Mouse (Mus musculus) embryonic facial prominence, embryonic 11.5 days (tissue): ENCODE data around the gene Gm40193. TPM values are rescaled to one million over a fixed set of nuclear protein-coding genes. Genes with fewer than 3 reads are reported as not detected.

ENCODE experiments used
- ATAC-seq: fragments of 200-750 bp; cut with Nextera tagmentation; replicated peaks from 2 replicates; pipeline ENCODE4 v1.8.0; 2017; ENCODE audit warnings: low read depth; ENCODE audit not compliant: insufficient number of reproducible peaks, low FRiP score, low TSS enrichment
- DNase-seq: peaks from one replicate; pipeline ENCODE4 v3.0.0-alpha.2; 2015; ENCODE audit warnings: low spot score
- H3K27ac ChIP-seq: fragments of 300-500 bp; sonication (generic); replicated peaks from 2 replicates; pipeline ENCODE4 v1.5.1; 2014; ENCODE audit warnings: mild to moderate bottlenecking, low read depth, low read length, control low read depth
- H3K27me3 ChIP-seq: fragments of 300-500 bp; sonication (generic); 2 replicates; pipeline ENCODE4 v1.6.1; 2014; ENCODE audit warnings: mild to moderate bottlenecking, low read length, moderate library complexity, mixed read lengths; ENCODE audit not compliant: control insufficient read depth, insufficient read depth
- H3K36me3 ChIP-seq: fragments of 300-500 bp; sonication (generic); replicated peaks from 2 replicates; pipeline ENCODE4 v1.6.1; 2014; ENCODE audit warnings: low read depth, mild to moderate bottlenecking, low read length, moderate library complexity, mixed read lengths; ENCODE audit not compliant: control insufficient read depth, insufficient read depth
- H3K4me1 ChIP-seq: fragments of 300-500 bp; sonication (generic); 2 replicates; pipeline ENCODE4 v1.6.1; 2014; ENCODE audit warnings: low read length, mixed read lengths; ENCODE audit not compliant: control insufficient read depth, insufficient read depth
- H3K4me2 ChIP-seq: fragments of 300-500 bp; sonication (generic); 2 replicates; pipeline ENCODE4 v1.6.1; 2014; ENCODE audit warnings: low read depth, mild to moderate bottlenecking, control low read depth, low read length, moderate library complexity
- H3K4me3 ChIP-seq: fragments of 300-500 bp; sonication (generic); 2 replicates; pipeline ENCODE4 v1.5.1; 2014; ENCODE audit warnings: low read depth, low read length, control low read depth
- H3K9ac ChIP-seq: fragments of 300-500 bp; sonication (generic); replicated peaks from 2 replicates; pipeline ENCODE4 v1.6.1; 2014; ENCODE audit warnings: mild to moderate bottlenecking, control low read depth, low read length
- H3K9me3 ChIP-seq: fragments of 300-500 bp; sonication (generic); replicated peaks from 2 replicates; pipeline ENCODE4 v1.6.1; 2016; ENCODE audit warnings: mild to moderate bottlenecking, low read length, inconsistent platforms, mixed read lengths; ENCODE audit not compliant: control insufficient read depth
- WGBS: fragments of 180-500 bp; shearing (Covaris S2); extraction: QIAGEN DNeasy Blood & Tissue Kit; methylation state at CpG from one replicate; pipeline ENCODE4 v1.1.7; 2014; 5-methylcytosine and 5-hydroxymethylcytosine counted together
- polyA plus RNA-seq: library from polyadenylated mRNA; unstranded; fragments of >200 nt; fragmentation: Nextera tagmentation; extraction: Ambion mirVana; gene quantifications from 2 replicates; pipeline ENCODE4 v1.2.1, GENCODE M21; 2014

Gene Gm40193
- polyA plus RNA-seq, 1 experiment from 2014 or later = not detected

DNA sequence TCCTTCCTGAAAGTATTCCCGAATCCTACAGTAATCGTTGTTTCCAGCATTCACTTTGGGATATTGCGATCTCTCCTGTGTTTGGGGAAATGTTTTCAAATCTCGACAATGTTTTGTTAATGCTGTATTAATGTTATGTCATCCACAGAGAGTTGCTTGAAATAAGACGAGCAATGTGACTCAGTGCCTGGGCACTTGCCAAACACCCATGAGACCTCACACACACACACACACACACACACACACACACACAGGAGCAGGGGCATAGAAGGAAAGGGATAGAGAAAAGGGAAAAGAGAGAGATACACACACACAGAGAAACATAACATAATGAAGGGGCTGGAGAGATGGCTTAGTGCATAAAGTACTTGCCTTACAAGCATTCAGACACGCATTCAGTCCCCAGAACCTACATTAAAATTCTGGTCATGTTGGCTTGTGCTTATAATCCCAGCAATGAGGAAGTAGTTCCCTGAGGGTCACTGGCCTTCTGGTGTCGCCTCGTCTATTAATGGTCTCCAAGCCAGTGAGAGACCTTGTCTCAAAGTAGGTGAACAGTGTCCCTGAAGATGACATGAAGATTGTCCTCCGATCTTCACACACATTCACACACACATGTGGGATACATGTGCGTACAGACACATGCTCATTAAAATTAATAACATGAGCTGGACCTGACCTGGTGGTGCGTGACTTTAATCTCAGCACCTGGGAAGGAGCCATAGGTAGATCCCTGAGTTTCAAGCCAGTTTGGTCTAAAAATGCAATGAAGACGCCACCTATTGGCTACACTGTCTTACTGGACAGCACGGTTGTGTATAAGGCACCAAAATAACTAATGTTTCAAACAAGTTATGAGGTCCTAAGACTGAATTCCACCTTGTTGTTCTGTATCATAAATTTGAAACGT is 32.9 kb downstream of the Gm40193 start:
- Histone ChIP-seq H3K4me3 (no peak overlapping the region), H3K4me1 (no peaks in the 10 kb centered on the region), H3K9ac (no peak overlapping the region), H3K27me3 (no peaks in the 10 kb centered on the region), H3K9me3 (no peaks in the 10 kb centered on the region), H3K4me2 (no peak overlapping the region), H3K36me3 (no peaks in the 10 kb centered on the region), H3K27ac (no peak overlapping the region)
- ATAC-seq = no peak
- WGBS = 74% methylated on average over 14 of the region's 14 CpGs
- DNase-seq = no peak

DNA sequence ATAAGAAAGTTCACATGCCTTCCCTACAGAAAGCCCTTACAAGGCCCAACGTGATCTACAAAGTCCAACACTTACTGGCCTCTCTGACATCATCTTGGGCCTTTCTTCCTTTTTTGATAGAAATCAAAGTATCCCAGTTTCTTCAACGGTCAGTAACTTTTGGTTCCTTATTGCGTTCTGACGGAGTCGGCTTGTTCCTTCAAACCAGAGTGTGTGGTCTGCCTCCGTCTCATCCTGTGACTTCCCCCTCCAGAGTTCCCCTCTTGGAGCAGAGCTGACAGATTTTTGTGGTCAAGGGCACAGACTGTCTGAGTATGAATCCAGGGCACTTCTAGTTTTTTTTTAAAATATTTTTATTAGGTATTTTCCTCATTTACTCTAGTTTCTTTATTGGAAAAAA is 43.1 kb downstream of the Gm40193 start:
- Histone ChIP-seq H3K4me3 (no peak overlapping the region), H3K9me3 (no peaks in the 10 kb centered on the region), H3K27ac (no peak overlapping the region), H3K4me2 (no peak overlapping the region), H3K9ac (no peak overlapping the region), H3K4me1 (no peaks in the 10 kb centered on the region), H3K36me3 (no peaks in the 10 kb centered on the region), H3K27me3 (no peaks in the 10 kb centered on the region)
- DNase-seq = no peak
- WGBS = 88% methylated on average over 6 of the region's 6 CpGs
- ATAC-seq = no peak

DNA sequence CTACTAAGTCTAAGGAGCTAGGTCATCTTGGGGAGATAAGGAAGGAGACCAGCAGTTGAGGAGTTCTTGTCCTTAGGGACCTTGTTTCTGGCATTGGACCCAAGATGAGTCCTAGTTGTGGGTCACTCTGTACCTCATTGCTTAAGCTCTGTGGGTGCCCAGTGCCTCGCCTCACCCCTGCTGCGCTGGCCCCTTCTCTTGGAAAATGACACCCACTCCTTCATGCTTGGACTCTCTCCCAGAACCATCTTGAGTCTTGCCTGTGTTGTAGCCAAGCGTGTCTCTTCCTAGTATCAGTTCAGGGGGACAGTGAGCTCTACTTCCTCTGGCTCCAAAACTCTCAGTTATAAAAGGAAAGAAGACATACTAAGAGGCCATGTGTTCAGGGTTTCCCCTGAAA is 43.6 kb downstream of the Gm40193 start:
- H3K27me3 ChIP-seq = no peaks in the 10 kb centered on the region
- WGBS = 92% methylated on average over 3 of the region's 3 CpGs
- no peaks in the 10 kb centered on the region for H3K36me3 ChIP-seq
- no peak overlapping the region for H3K27ac ChIP-seq
- H3K9me3 ChIP-seq = no peaks in the 10 kb centered on the region
- H3K9ac ChIP-seq = no peak overlapping the region
- no peak overlapping the region for H3K4me3 ChIP-seq
- DNase-seq = no peak
- no peak overlapping the region for H3K4me2 ChIP-seq
- no peak for ATAC-seq
- no peaks in the 10 kb centered on the region for H3K4me1 ChIP-seq

DNA sequence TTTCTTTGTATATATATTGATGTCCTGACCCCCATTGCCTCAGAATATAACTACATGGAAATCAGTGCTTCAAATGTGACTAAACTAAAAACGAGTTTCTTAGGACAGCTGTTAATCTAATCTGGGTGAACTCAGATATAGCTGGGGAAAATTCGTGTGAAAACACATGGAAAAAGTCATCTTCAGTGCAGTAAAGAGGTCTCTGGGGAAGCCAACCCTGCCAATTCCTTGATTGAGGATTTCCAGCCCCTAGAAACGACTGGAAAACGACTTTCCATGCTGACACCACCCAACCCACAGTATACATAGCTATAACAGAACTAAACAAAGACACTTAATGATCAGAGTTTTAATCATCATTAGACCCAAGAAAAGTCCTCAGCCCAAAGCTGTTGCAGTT is 44.9 kb downstream of the Gm40193 start:
- no peaks in the 10 kb centered on the region for H3K36me3 ChIP-seq
- DNase-seq (no peak), ATAC-seq (no peak)
- no peak overlapping the region for H3K4me2 ChIP-seq
- no peaks in the 10 kb centered on the region for H3K4me1 ChIP-seq
- no peaks in the 10 kb centered on the region for H3K27me3 ChIP-seq
- WGBS = 43% methylated on average over 4 of the region's 4 CpGs
- H3K9me3 ChIP-seq = no peaks in the 10 kb centered on the region
- no peak overlapping the region for H3K9ac ChIP-seq
- no peak overlapping the region for H3K27ac ChIP-seq
- H3K4me3 ChIP-seq = no peak overlapping the region

DNA sequence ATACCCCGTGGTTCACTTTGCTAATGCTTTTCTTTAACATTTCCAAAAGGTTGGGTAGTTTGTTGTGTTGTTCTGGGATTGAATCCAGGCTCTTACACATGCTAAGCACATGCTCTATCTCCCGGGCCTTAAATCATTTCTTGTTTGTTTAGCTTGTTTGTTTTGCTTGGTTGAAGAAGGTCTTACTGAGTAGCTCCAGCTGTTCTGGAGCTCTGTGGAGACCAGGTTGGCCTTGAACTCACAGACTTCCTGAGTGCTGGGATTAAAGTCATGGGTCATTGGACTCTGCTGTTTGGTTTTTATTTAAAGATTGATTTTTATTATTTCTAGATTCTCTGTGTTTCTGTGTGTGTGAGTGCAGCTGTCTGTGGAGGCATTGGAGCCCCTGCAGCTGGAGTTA is 47.2 kb downstream of the Gm40193 start:
- ATAC-seq = no peak

More for the DNA sequence above, 47.2 kb downstream of the Gm40193 start:
- no peaks in the 10 kb centered on the region for H3K4me1 ChIP-seq
- no peaks in the 10 kb centered on the region for H3K27me3 ChIP-seq
- WGBS = 54% methylated on average over 2 of the region's 2 CpGs
- DNase-seq = no peak
- no peaks in the 10 kb centered on the region for H3K9me3 ChIP-seq
- no peak overlapping the region for H3K4me2 ChIP-seq
- H3K9ac ChIP-seq = no peak overlapping the region
- no peak overlapping the region for H3K27ac ChIP-seq
- no peaks in the 10 kb centered on the region for H3K36me3 ChIP-seq
- H3K4me3 ChIP-seq = no peak overlapping the region

Other genes starting within 250 kb of the Gm40193 start
- gene Alox12e, start 210.3 kb downstream of the Gm40193 start, polyA plus RNA-seq = 0.14 and 0.43 TPM in 2 replicates
- gene Alox15, start 180.9 kb downstream of the Gm40193 start, polyA plus RNA-seq = 0.34 and 0.84 TPM in 2 replicates
- gene Pelp1, start 122.9 kb downstream of the Gm40193 start, polyA plus RNA-seq = 34.9 and 39.4 TPM in 2 replicates
- 21.4 and 24.1 TPM in 2 replicates for gene Arrb2, start 100.3 kb downstream of the Gm40193 start, polyA plus RNA-seq
- 38.7 and 46.9 TPM in 2 replicates for gene Med11, start 81.0 kb downstream of the Gm40193 start, polyA plus RNA-seq
- gene Zmynd15, start 73.5 kb downstream of the Gm40193 start, polyA plus RNA-seq = 0.18 and 0.26 TPM in 2 replicates
- 0.81 and 0.91 TPM in 2 replicates for gene Cxcl16, start 73.0 kb downstream of the Gm40193 start, polyA plus RNA-seq
- gene Tm4sf5, start 27.7 kb downstream of the Gm40193 start, polyA plus RNA-seq = 0.36 TPM in 1 of 2 replicates, not detected in the other
- gene Vmo1, start 18.3 kb downstream of the Gm40193 start, polyA plus RNA-seq = 0.45 TPM in 1 of 2 replicates, not detected in the other
- 0.46 TPM in 1 of 2 replicates, not detected in the other for gene Gltpd2, start 13.7 kb downstream of the Gm40193 start, polyA plus RNA-seq
- gene Psmb6, start 7.6 kb downstream of the Gm40193 start, polyA plus RNA-seq = 827 and 878 TPM in 2 replicates
- 1.6 and 2.2 TPM in 2 replicates for gene Pld2, start 7.1 kb upstream of the Gm40193 start, polyA plus RNA-seq
- 12.6 and 13.7 TPM in 2 replicates for gene Mink1, start 29.9 kb upstream of the Gm40193 start, polyA plus RNA-seq
- gene 4930544D05Rik, start 82.9 kb upstream of the Gm40193 start, polyA plus RNA-seq = not detected in 2 replicates
- gene Chrne, start 86.3 kb upstream of the Gm40193 start, polyA plus RNA-seq = not detected in 2 replicates
- 0.93 and 1.3 TPM in 2 replicates for gene Gp1ba, start 106.2 kb upstream of the Gm40193 start, polyA plus RNA-seq
- 81.9 and 92.8 TPM in 2 replicates for gene Rnf167, start 114.3 kb upstream of the Gm40193 start, polyA plus RNA-seq
- 144 and 150 TPM in 2 replicates for gene Slc25a11, start 114.5 kb upstream of the Gm40193 start, polyA plus RNA-seq
- 1,669 and 1,679 TPM in 2 replicates for gene Pfn1, start 121.7 kb upstream of the Gm40193 start, polyA plus RNA-seq
- 30.7 and 40.4 TPM in 2 replicates for gene Eno3, start 124.3 kb upstream of the Gm40193 start, polyA plus RNA-seq
- 107 and 118 TPM in 2 replicates for gene Spag7, start 136.5 kb upstream of the Gm40193 start, polyA plus RNA-seq
- 4.4 and 7.3 TPM in 2 replicates for gene Camta2, start 155.2 kb upstream of the Gm40193 start, polyA plus RNA-seq
- 0.73 and 0.82 TPM in 2 replicates for gene Inca1, start 167.2 kb upstream of the Gm40193 start, polyA plus RNA-seq
- gene Kif1c, start 167.6 kb upstream of the Gm40193 start, polyA plus RNA-seq = 7.5 and 8.3 TPM in 2 replicates
- 6.7 and 7.3 TPM in 2 replicates for gene Zfp3, start 231.3 kb upstream of the Gm40193 start, polyA plus RNA-seq